17 mouse cellular contexts compared by ENCODE assay signal in the genomic region with DNA sequence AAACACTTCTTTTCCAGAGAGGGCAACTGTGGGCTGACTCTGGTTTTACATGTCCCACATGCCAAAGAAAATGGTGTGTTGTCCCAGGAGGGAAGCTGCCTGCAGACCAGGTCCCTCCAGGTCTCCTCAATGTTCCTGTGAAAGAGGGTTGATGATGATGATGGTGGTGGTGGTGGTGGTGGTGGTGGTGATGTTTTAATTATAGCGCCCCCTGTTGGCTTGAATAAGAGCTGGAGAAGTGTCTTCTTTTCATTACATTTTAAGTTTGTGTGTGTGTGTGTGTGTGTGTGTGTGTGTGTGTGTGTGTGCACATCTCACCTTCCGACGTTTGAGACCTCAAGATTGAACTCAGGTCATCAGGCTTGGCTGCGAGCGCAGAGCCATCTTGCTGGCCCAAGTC.
A peak's percentile ranks its signal among the peaks of the same experiment; 100 is the strongest.
DNase-seq lines count a peak whose midpoint lies in the region; ATAC-seq and TF ChIP-seq lines count a peak whose summit lies in the region.
"Had no signal": no experiment of that assay in that cellular context is flagged by ENCODE, and none has a peak within 500 bp of the region (broad histone marks: within the 10 kb centered on the region; RNA-seq: fewer than 3 reads in every experiment).

No protein-coding gene starts in this region.

- peaks cover 30% of the 10 kb centered on the region for H3K4me1 ChIP-seq in heart, embryonic 13.5 days
- H3K4me1 ChIP-seq in lung, postnatal 0 days (ENCODE audit: insufficient read depth, low read depth, low read length), result no peaks in the 10 kb centered on the region
- H3K4me1 ChIP-seq in bone marrow macrophage, adult 2 months (ENCODE audit: control insufficient read depth, insufficient read depth, low read length), result no peaks in the 10 kb centered on the region
- peaks cover 40% of the 10 kb centered on the region for H3K4me1 ChIP-seq in limb, embryonic 15.5 days

- no peaks in the 10 kb centered on the region for H3K9me3 ChIP-seq in heart, embryonic 13.5 days
- no peaks in the 10 kb centered on the region for H3K9me3 ChIP-seq in lung, postnatal 0 days (ENCODE audit: low read length)
- no peaks in the 10 kb centered on the region for H3K9me3 ChIP-seq in limb, embryonic 15.5 days
- H3K9me3 ChIP-seq: embryonic facial prominence, embryonic 13.5 days; forebrain, embryonic 10.5 days; hindbrain, embryonic 15.5 days; neural tube, embryonic 12.5 days had no signal

- H3K4me3 ChIP-seq in heart, embryonic 13.5 days, result no peak overlapping the region
- no peak overlapping the region for H3K4me3 ChIP-seq in lung, postnatal 0 days (ENCODE audit: low read depth, low read length)
- H3K4me3 ChIP-seq in bone marrow macrophage, adult 2 months (ENCODE audit: insufficient read depth, low read length), result no peak overlapping the region
- H3K4me3 ChIP-seq in limb, embryonic 15.5 days, result no peak overlapping the region
- H3K4me3 ChIP-seq: embryonic facial prominence, embryonic 13.5 days; forebrain, embryonic 10.5 days; hindbrain, embryonic 15.5 days; neural tube, embryonic 12.5 days had no signal

- no peak for TF ChIP-seq POLR2A in bone marrow macrophage, adult 2 months (IDR thresholded peaks at IDR 0.05; ENCODE audit: borderline replicate concordance, low read depth, low read length)

- H3K4me2 ChIP-seq in heart, embryonic 13.5 days, result 0 out of 2 replicates have a peak overlapping the region, but pooled peaks have one; percentile 45
- H3K4me2 ChIP-seq in lung, postnatal 0 days (replicated peaks; ENCODE audit: low read depth, low read length), result no peak overlapping the region
- 0 out of 2 replicates have a peak overlapping the region, but pooled peaks have one; percentile 10 for H3K4me2 ChIP-seq in limb, embryonic 15.5 days
- H3K4me2 ChIP-seq: neural tube, embryonic 12.5 days had no signal

- no peaks in the 10 kb centered on the region for H3K36me3 ChIP-seq in heart, embryonic 13.5 days
- no peaks in the 10 kb centered on the region for H3K36me3 ChIP-seq in lung, postnatal 0 days (ENCODE audit: insufficient read depth, low read length)
- H3K36me3 ChIP-seq in limb, embryonic 15.5 days, result no peaks in the 10 kb centered on the region
- H3K36me3 ChIP-seq: embryonic facial prominence, embryonic 13.5 days; forebrain, embryonic 10.5 days; hindbrain, embryonic 15.5 days; neural tube, embryonic 12.5 days had no signal

- H3K27ac ChIP-seq in heart, embryonic 13.5 days (replicated peaks), result no peak overlapping the region
- H3K27ac ChIP-seq in lung, postnatal 0 days (ENCODE audit: low read length), result no peak overlapping the region
- no peak overlapping the region for H3K27ac ChIP-seq in bone marrow macrophage, adult 2 months (ENCODE audit: insufficient read depth, low read depth, low read length)
- H3K27ac ChIP-seq in limb, embryonic 15.5 days, result peak overlapping the region; percentile 51
- H3K27ac ChIP-seq: embryonic facial prominence, embryonic 13.5 days; forebrain, embryonic 10.5 days; hindbrain, embryonic 15.5 days; neural tube, embryonic 12.5 days had no signal

- no peak for ATAC-seq in heart, embryonic 13.5 days (ENCODE audit: extremely low read depth, insufficient number of reproducible peaks, low FRiP score, low TSS enrichment)
- ATAC-seq in lung, postnatal 0 days, result no peak
- ATAC-seq in limb, embryonic 15.5 days (ENCODE audit: insufficient number of reproducible peaks, low FRiP score, low TSS enrichment, low read depth), result no peak

- TF ChIP-seq EP300 in lung, postnatal 0 days (IDR thresholded peaks at IDR 0.05), result no peak

- no peak for DNase-seq in heart, adult 18-20 months
- no peak for DNase-seq in lung, postnatal 0 days (ENCODE audit: low spot score)
- DNase-seq in lung, postnatal 10 days, result no peak
- no peak for DNase-seq in layer of hippocampus, adult 9-10 months (ENCODE audit: low spot score)
- DNase-seq in adrenal gland, postnatal 14 days, result no peak
- DNase-seq: adrenal gland, postnatal 25 days; heart, postnatal 10 days; kidney, adult 8-10 months; midbrain, embryonic 14.5 days; right cerebral cortex, postnatal 4 days had no signal

- H3K27me3 ChIP-seq in heart, embryonic 13.5 days (replicated peaks), result peaks cover 16% of the 10 kb centered on the region
- H3K27me3 ChIP-seq in lung, postnatal 0 days (replicated peaks; ENCODE audit: insufficient read depth, low read length), result no peaks in the 10 kb centered on the region
- H3K27me3 ChIP-seq in limb, embryonic 15.5 days, result peaks cover 6% of the 10 kb centered on the region
- H3K27me3 ChIP-seq: neural tube, embryonic 12.5 days had no signal

- 73% methylated on average over 5 of the region's 5 CpGs for WGBS in heart, embryonic 13.5 days
- 74% methylated on average over 5 of the region's 5 CpGs for WGBS in lung, postnatal 0 days
- WGBS in limb, embryonic 15.5 days, result 43% methylated on average over 5 of the region's 5 CpGs

- peak; percentile 45 for TF ChIP-seq CTCF in lung, postnatal 0 days (IDR thresholded peaks at IDR 0.05)
- peak; percentile 40; the same call in 1 of the 2 replicates for TF ChIP-seq CTCF in bone marrow macrophage, adult 2 months (IDR thresholded peaks at IDR 0.05; ENCODE audit: low read depth, low read length)

- no peak overlapping the region for H3K9ac ChIP-seq in heart, embryonic 13.5 days
- H3K9ac ChIP-seq in lung, postnatal 0 days (replicated peaks; ENCODE audit: low read depth), result no peak overlapping the region
- no peak overlapping the region for H3K9ac ChIP-seq in limb, embryonic 15.5 days
- H3K9ac ChIP-seq: embryonic facial prominence, embryonic 13.5 days; hindbrain, embryonic 15.5 days; neural tube, embryonic 12.5 days had no signal
